Mouse (Mus musculus): Measurements from ENCODE around the gene Tmem239. TPM values are rescaled to one million over a fixed set of nuclear protein-coding genes. Genes with fewer than 3 reads are reported as not detected.
A peak's percentile ranks its signal among the peaks of the same experiment; 100 is the strongest.
"Not testable (repeated sequence)": the region's sequence is repeated elsewhere in the genome, so short reads cannot be mapped to it uniquely, and the experiment has no call there.

The Tmem239 gene
- not detected in 2 replicates for polyA plus RNA-seq (2015; fragmentation: Nextera tagmentation; extraction: Ambion mirVana)

DNA sequence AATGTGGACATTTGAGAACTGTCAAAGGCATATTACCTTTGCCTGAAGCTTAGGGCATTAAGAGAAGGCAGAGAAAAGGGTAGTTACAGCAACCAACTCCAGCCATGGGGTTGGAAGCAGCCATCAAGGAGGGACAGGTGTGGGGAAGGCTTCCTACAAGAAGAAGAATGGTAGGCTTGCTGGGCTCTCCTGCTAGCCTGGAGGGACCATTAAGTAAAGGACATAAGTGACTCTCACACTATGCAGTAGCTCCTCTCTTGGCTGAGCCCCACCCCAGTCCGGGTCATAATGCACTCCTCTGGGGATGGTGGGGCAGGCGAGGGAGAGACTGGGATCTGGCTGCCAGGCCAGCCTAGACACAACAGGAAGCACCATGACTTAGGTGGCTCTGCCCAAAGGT is at the start of gene Tmem239:
TSS of gene Tmem239 (plus strand) at position 301 of the 400 bp plus-strand sequence.
- H3K9ac ChIP-seq (ENCODE audit: low read depth, low read length): no peak within 1 kb of the TSS
- 69% methylated on average over 2 of the region's 2 CpGs for WGBS
- H3K27ac ChIP-seq: no peak within 1 kb of the TSS
- H3K4me2 ChIP-seq (ENCODE audit: low read length): no peak within 1 kb of the TSS
- TF ChIP-seq CTCF (IDR thresholded peaks at IDR 0.05; ENCODE audit: low read depth): no peak
- no peaks in the 10 kb centered on the region for H3K27me3 ChIP-seq (ENCODE audit: insufficient read depth, low read length)
- ATAC-seq (replicated peaks; ENCODE audit: low FRiP score, low read depth): no peak
- H3K36me3 ChIP-seq (ENCODE audit: insufficient read depth, low read length): no peaks in the 10 kb centered on the region
- no peak for DNase-seq (ENCODE audit: low spot score)
- no peaks in the 10 kb centered on the region for H3K9me3 ChIP-seq (replicated peaks; ENCODE audit: low read length)
- H3K4me3 ChIP-seq (replicated peaks; ENCODE audit: low read depth, low read length): no peak within 1 kb of the TSS
- no peaks in the 10 kb centered on the region for H3K4me1 ChIP-seq (replicated peaks; ENCODE audit: insufficient read depth, low read length)

DNA sequence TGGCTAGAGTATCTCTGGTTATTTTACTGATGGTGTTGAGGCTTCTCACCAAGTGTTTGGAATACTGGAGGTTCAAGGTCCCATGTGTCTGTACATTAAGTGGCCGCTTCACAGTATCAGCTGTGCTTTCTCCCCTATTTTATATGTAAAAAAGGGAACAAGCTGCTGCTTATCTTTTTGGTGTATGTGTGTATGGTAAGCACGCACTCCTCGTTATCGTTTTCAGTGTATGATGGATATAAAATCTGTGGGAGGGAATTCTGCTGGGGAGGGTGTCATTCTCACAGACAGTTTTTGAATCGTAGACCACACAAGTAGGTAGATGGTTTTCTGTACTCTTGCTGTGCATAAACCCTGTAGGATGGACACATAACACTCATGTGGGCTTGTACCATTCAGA is 48.7 kb upstream of the Tmem239 start:
- H3K4me3 ChIP-seq (replicated peaks; ENCODE audit: low read depth, low read length): no peak overlapping the region
- ATAC-seq (replicated peaks; ENCODE audit: low FRiP score, low read depth) (no peak), DNase-seq (ENCODE audit: low spot score) (no peak)
- H3K4me2 ChIP-seq (ENCODE audit: low read length): no peak overlapping the region
- H3K9ac ChIP-seq (ENCODE audit: low read depth, low read length): no peak overlapping the region
- no peaks in the 10 kb centered on the region; the same call in 1 of the 2 replicates for H3K4me1 ChIP-seq (replicated peaks; ENCODE audit: insufficient read depth, low read length)
- H3K9me3 ChIP-seq (replicated peaks; ENCODE audit: low read length): no peaks in the 10 kb centered on the region
- H3K27ac ChIP-seq: no peak overlapping the region
- 91% methylated on average over 5 of the region's 5 CpGs for WGBS
- peaks cover 15% of the 10 kb centered on the region for H3K27me3 ChIP-seq (ENCODE audit: insufficient read depth, low read length)
- no peaks in the 10 kb centered on the region for H3K36me3 ChIP-seq (ENCODE audit: insufficient read depth, low read length)
- no peak for TF ChIP-seq CTCF (IDR thresholded peaks at IDR 0.05; ENCODE audit: low read depth)

GRCm38 (mm10) chr2:130358852-130359251 is 47.4 kb upstream of the Tmem239 start:
- peaks cover 21% of the 10 kb centered on the region for H3K27me3 ChIP-seq (ENCODE audit: insufficient read depth, low read length)
- 16% methylated on average over 5 of the region's 5 CpGs for WGBS
- no peak for ATAC-seq (replicated peaks; ENCODE audit: low FRiP score, low read depth)

DNA sequence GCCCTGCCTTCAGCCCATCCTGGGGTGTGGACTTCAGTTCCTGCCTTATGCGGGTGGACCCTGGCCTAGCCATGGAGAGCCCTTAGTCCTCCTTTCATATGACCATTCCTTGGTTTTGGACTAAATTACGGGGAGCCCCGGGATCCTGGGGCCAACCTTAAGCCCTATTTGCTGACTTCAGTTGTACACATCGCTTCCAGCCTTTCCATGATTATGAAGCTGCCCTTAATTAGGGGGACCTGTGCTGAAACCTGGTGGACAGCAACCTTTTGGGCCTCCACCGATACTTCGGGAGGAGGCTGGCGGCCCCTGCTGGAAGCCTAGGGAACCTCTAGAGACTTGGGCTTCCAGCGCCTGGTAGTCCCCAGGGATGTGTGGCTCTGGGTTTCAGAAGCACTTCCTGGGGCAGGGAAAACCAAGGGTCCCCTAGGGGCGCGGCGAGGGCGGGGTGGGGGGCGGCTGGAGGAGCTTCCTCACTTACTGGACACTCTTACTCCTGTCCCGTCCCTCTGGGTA is 43.7 kb upstream of the Tmem239 start:
- H3K27me3 ChIP-seq (ENCODE audit: insufficient read depth, low read length): peaks cover 22% of the 10 kb centered on the region
- WGBS: 6% methylated on average over 14 of the region's 14 CpGs
- H3K4me1 ChIP-seq (replicated peaks; ENCODE audit: insufficient read depth, low read length): peaks cover 7% of the 10 kb centered on the region; the same call in 1 of the 2 replicates
- H3K9me3 ChIP-seq (replicated peaks; ENCODE audit: low read length): no peaks in the 10 kb centered on the region
- no peak overlapping the region for H3K9ac ChIP-seq (ENCODE audit: low read depth, low read length)
- H3K4me2 ChIP-seq (ENCODE audit: low read length): no peak overlapping the region
- no peaks in the 10 kb centered on the region for H3K36me3 ChIP-seq (ENCODE audit: insufficient read depth, low read length)
- DNase-seq (ENCODE audit: low spot score) (peak; percentile 85), ATAC-seq (replicated peaks; ENCODE audit: low FRiP score, low read depth) (no peak)
- H3K4me3 ChIP-seq (replicated peaks; ENCODE audit: low read depth, low read length): no peak overlapping the region
- peak; percentile 81 for TF ChIP-seq CTCF (IDR thresholded peaks at IDR 0.05; ENCODE audit: low read depth)
- no peak overlapping the region for H3K27ac ChIP-seq

More at GRCm38 (mm10) chr2:130358852-130359251, 47.4 kb upstream of the Tmem239 start:
- Histone ChIP-seq H3K27ac (no peak overlapping the region), H3K4me3 (replicated peaks; ENCODE audit: low read depth, low read length) (no peak overlapping the region), H3K4me2 (ENCODE audit: low read length) (no peak overlapping the region), H3K36me3 (ENCODE audit: insufficient read depth, low read length) (no peaks in the 10 kb centered on the region), H3K9ac (ENCODE audit: low read depth, low read length) (no peak overlapping the region), H3K4me1 (replicated peaks; ENCODE audit: insufficient read depth, low read length) (no peaks in the 10 kb centered on the region; the same call in 1 of the 2 replicates), H3K9me3 (replicated peaks; ENCODE audit: low read length) (no peaks in the 10 kb centered on the region)
- DNase-seq (ENCODE audit: low spot score): no peak
- TF ChIP-seq CTCF (IDR thresholded peaks at IDR 0.05; ENCODE audit: low read depth): no peak

- TF ChIP-seq CTCF (IDR thresholded peaks at IDR 0.05; ENCODE audit: low read depth): peak; percentile 59
- 7% methylated on average over 28 of the region's 30 CpGs for WGBS
- Histone ChIP-seq H3K9me3 (replicated peaks; ENCODE audit: low read length) (no peaks in the 10 kb centered on the region), H3K9ac (ENCODE audit: low read depth, low read length) (peak overlapping the region; percentile 61), H3K4me2 (ENCODE audit: low read length) (peak overlapping the region; percentile 87), H3K4me1 (replicated peaks; ENCODE audit: insufficient read depth, low read length) (peaks cover 7% of the 10 kb centered on the region; the same call in 1 of the 2 replicates), H3K27ac (peak overlapping the region; percentile 11; the same call in 1 of the 2 replicates), H3K36me3 (ENCODE audit: insufficient read depth, low read length) (no peaks in the 10 kb centered on the region), H3K27me3 (ENCODE audit: insufficient read depth, low read length) (peaks cover 22% of the 10 kb centered on the region), H3K4me3 (replicated peaks; ENCODE audit: low read depth, low read length) (peak overlapping the region; percentile 48)
- DNase-seq (ENCODE audit: low spot score) (peak; percentile 84), ATAC-seq (replicated peaks; ENCODE audit: low FRiP score, low read depth) (peak; percentile 63; the same call in 1 of the 2 replicates)
Measured at GRCm38 (mm10) chr2:130365211-130366094, 40.8 kb upstream of the Tmem239 start.

GRCm38 (mm10) chr2:130367386-130367785 is 38.9 kb upstream of the Tmem239 start:
- ATAC-seq (replicated peaks; ENCODE audit: low FRiP score, low read depth) (no peak), DNase-seq (ENCODE audit: low spot score) (no peak)
- Histone ChIP-seq H3K4me1 (replicated peaks; ENCODE audit: insufficient read depth, low read length) (peaks cover 7% of the 10 kb centered on the region; the same call in 1 of the 2 replicates), H3K4me2 (ENCODE audit: low read length) (no peak overlapping the region), H3K4me3 (replicated peaks; ENCODE audit: low read depth, low read length) (no peak overlapping the region), H3K9me3 (replicated peaks; ENCODE audit: low read length) (no peaks in the 10 kb centered on the region), H3K36me3 (ENCODE audit: insufficient read depth, low read length) (no peaks in the 10 kb centered on the region), H3K9ac (ENCODE audit: low read depth, low read length) (no peak overlapping the region), H3K27ac (no peak overlapping the region), H3K27me3 (ENCODE audit: insufficient read depth, low read length) (peaks cover 9% of the 10 kb centered on the region; the same call in 1 of the 2 replicates)
- no peak for TF ChIP-seq CTCF (IDR thresholded peaks at IDR 0.05; ENCODE audit: low read depth)
- WGBS: 54% methylated on average over 4 of the region's 4 CpGs

DNA sequence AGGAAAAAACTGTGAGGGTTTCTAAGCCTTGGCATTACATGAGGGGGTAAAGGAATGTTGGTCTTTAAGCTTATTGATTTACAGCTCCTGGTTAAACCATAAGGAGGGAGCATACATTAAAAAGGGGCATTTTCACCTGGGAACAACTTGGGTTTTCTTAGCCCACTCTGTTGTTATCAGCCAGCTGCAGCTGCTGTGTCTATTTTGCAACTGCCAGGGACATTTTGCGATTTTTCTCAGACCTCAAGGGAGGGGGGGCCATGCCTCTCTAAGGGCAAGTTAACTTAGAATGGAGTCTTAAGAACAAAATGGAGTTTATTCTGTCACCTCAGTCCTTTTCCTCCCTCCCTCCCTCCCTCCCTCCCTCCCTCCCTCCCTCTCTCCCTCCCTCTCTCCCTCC is 33.3 kb upstream of the Tmem239 start:
- H3K36me3 ChIP-seq (ENCODE audit: insufficient read depth, low read length); H3K27me3 ChIP-seq (ENCODE audit: insufficient read depth, low read length); DNase-seq (ENCODE audit: low spot score); H3K9ac ChIP-seq (ENCODE audit: low read depth, low read length); ATAC-seq (replicated peaks; ENCODE audit: low FRiP score, low read depth); H3K27ac ChIP-seq; H3K4me2 ChIP-seq (ENCODE audit: low read length); H3K9me3 ChIP-seq (replicated peaks; ENCODE audit: low read length); H3K4me1 ChIP-seq (replicated peaks; ENCODE audit: insufficient read depth, low read length); H3K4me3 ChIP-seq (replicated peaks; ENCODE audit: low read depth, low read length): not testable (repeated sequence)
- 42% methylated on average over 1 of the region's 1 CpGs for WGBS

Data from kidney, postnatal 0 days (tissue).